Mouse (Mus musculus) midbrain, embryonic 10.5 days (tissue): ENCODE results near the gene Ank. TPM values are rescaled to one million over a fixed set of nuclear protein-coding genes. Genes with fewer than 3 reads are reported as not detected.

Experiments used
- DNase-seq: peaks from one replicate; pipeline ENCODE4 v3.0.0-alpha.2; 2017; ENCODE audit warnings: low spot score
- H3K27ac ChIP-seq: fragments of 300-500 bp; sonication (generic); replicated peaks from 2 replicates; pipeline ENCODE4 v1.5.1; 2016; ENCODE audit warnings: mild to moderate bottlenecking
- H3K27me3 ChIP-seq: fragments of 300-500 bp; sonication (generic); 2 replicates; pipeline ENCODE4 v1.6.1; 2016; ENCODE audit warnings: low read depth, mild to moderate bottlenecking; ENCODE audit not compliant: poor library complexity, severe bottlenecking
- H3K36me3 ChIP-seq: fragments of 300-500 bp; sonication (generic); 2 replicates; pipeline ENCODE4 v1.6.1; 2016; ENCODE audit warnings: mild to moderate bottlenecking, moderate library complexity
- H3K4me1 ChIP-seq: fragments of 300-500 bp; sonication (generic); 2 replicates; pipeline ENCODE4 v1.6.1; 2016
- H3K4me3 ChIP-seq: fragments of 300-500 bp; sonication (generic); 2 replicates; pipeline ENCODE4 v1.5.1; 2016; ENCODE audit warnings: mild to moderate bottlenecking, moderate library complexity
- H3K9me3 ChIP-seq: fragments of 300-500 bp; sonication (generic); replicated peaks from 2 replicates; pipeline ENCODE4 v1.6.1; 2016; ENCODE audit warnings: mild to moderate bottlenecking
- WGBS: fragments of 180-500 bp; shearing (Covaris S2); methylation state at CpG from one replicate; pipeline ENCODE4 v1.1.7; 2016; 5-methylcytosine and 5-hydroxymethylcytosine counted together
- microRNA-seq: library from miRNA; unstranded; fragments of <30 nt; microRNA quantifications from one replicate; pipeline ENCODE4, GENCODE M21; 2017
- polyA plus RNA-seq: library from polyadenylated mRNA; unstranded; fragments of >200 nt; fragmentation: Nextera tagmentation; extraction: Ambion mirVana; gene quantifications from 2 replicates; pipeline ENCODE4 v1.2.1, GENCODE M21; 2016

The Ank gene
- polyA plus RNA-seq, 1 experiment from 2014 or later, result 6.3 TPM

GRCm38 (mm10) chr15:27630601-27631383 lies 164.3 kb downstream of the Ank start, which contains the start of gene Otulin:
Gene Otulin, minus strand, starts transcription at chr15:27630693.
- Histone ChIP-seq H3K36me3 (peaks cover 13% of the 10 kb centered on the region), H3K4me3 (peak within 1 kb of the TSS; percentile 84), H3K4me1 (peaks cover 23% of the 10 kb centered on the region), H3K27me3 (no peaks in the 10 kb centered on the region), H3K27ac (peak within 1 kb of the TSS; percentile 89), H3K9me3 (no peaks in the 10 kb centered on the region)
- WGBS, result 6% methylated on average over 56 of the region's 56 CpGs
- DNase-seq, result peak; percentile 99

DNA sequence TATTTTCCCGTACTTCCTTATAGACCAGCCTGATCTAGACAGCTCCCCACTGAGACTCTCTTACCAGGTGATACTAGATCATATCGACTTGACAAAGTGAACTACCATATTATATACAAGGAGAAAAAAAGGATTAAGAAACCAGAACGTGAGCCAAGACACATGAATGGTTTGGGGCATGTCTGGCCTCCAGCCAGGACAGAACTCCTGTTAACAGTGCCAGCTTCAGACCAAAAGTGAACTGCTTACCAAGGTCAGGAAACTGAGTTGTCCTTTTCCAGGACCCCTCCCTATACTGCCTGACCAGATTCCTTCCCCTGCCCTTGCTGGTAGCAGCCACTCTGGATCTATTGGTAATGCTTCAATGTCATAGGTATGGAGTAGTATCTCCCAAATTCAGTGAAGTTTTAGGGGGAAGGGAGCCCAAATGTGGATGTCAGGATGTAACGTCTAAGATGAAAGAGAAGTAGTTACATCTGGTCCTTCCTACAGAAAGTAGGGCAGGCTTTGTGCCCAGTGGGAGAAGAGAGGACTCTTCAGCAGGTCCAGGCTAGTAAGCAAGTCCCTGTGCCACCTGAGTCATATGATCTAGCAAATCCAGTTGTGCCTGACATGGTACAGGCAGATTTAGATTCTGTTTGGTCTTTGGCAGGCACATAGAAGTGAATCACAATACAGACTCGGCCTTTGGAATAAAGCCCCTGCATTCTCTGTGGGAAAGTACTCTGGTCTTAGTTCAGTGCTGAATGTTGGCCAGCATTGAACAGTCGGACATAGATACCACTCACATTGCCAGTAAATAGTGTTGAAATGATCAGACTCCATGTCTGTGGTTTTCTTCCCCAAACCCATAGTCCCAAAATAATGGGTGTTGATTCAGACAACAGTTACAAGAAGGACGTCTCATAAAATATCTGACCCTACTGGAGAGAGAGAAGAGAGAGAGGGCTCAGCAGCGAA lies 167.7 kb downstream of the Ank start:
- no peak for DNase-seq
- H3K27ac ChIP-seq, result no peak overlapping the region
- no peak overlapping the region for H3K4me3 ChIP-seq
- H3K9me3 ChIP-seq, result no peaks in the 10 kb centered on the region
- no peaks in the 10 kb centered on the region for H3K36me3 ChIP-seq
- no peaks in the 10 kb centered on the region for H3K27me3 ChIP-seq
- 87% methylated on average over 8 of the region's 8 CpGs for WGBS
- peaks cover 15% of the 10 kb centered on the region for H3K4me1 ChIP-seq

DNA sequence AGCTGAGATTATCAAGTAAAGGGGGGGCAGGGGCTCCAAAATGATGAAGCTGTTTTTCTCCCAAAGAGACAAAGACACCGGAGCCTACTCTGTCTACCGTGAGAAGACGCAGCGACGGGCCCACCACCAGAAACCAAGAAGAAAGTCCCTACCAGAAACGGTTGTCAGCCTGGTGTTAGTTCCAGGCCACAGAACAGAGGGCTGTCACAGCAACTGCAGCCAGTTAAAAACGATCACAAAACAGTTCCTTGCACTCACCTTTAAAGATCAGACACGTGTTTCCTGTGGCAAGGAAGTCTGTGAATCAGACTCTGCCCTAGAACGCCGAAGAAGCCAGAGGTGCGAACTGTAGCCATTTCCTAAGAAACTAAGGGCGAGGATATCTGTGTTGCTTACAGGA lies 174.7 kb downstream of the Ank start:
- no peak for DNase-seq
- H3K4me3 ChIP-seq, result no peak overlapping the region
- H3K4me1 ChIP-seq, result no peaks in the 10 kb centered on the region
- H3K36me3 ChIP-seq, result no peaks in the 10 kb centered on the region
- WGBS, result 73% methylated on average over 12 of the region's 12 CpGs
- H3K27ac ChIP-seq, result no peak overlapping the region
- H3K27me3 ChIP-seq, result no peaks in the 10 kb centered on the region
- 0 out of 2 replicates have a peak, but pooled peaks cover 5% of the 10 kb centered on the region for H3K9me3 ChIP-seq

GRCm38 (mm10) chr15:27642895-27643294 lies 176.4 kb downstream of the Ank start:
- Histone ChIP-seq H3K27ac (no peak overlapping the region), H3K36me3 (no peaks in the 10 kb centered on the region), H3K4me1 (no peaks in the 10 kb centered on the region), H3K4me3 (no peak overlapping the region), H3K9me3 (0 out of 2 replicates have a peak, but pooled peaks cover 5% of the 10 kb centered on the region), H3K27me3 (no peaks in the 10 kb centered on the region)
- WGBS, result 90% methylated on average over 3 of the region's 3 CpGs
- no peak for DNase-seq

Small RNAs within 50 kb of the gene (microRNA-seq; reads per million reads assigned to microRNA genes)
- gene Mir7117, result not detected

Other genes starting within 250 kb of the Ank start
- 26.8 and 28.2 TPM in 2 replicates for gene Otulin, start 164.0 kb downstream of the Ank start, polyA plus RNA-seq
- gene Otulinl, start 214.9 kb downstream of the Ank start, polyA plus RNA-seq, result 5.9 and 6.1 TPM in 2 replicates